Mouse (Mus musculus): ENCODE data around the gene Gas7.

DNA sequence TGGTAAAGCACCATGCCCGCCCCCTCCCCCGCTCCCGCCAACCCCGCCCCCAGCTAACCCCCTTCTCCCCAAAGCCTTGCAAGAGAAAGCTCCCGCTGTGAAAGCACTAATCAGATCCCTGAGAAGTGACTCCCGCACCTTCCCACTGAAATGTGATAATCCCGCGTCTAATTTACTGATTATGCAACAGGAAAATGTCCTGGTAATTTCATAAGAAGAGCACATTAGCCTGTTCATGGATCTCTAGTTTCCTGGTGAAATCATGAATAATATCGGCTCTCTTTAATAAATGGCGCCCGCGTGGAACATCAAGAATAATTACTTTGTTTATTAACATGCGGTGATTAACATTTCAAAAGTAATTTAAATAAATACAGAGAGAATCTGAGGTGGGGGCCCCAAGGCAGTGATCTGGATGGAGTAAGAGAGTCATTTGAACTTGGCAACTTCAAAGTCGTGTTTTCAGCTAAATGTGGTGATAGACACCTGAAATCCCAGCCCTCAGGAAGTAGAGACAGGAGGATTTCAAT is 24.1 kb upstream of the Gas7 start:
- TF ChIP-seq CTCF (IDR thresholded peaks at IDR 0.05; ENCODE audit: insufficient read depth, low read length), result no peak
- no peak for TF ChIP-seq POLR2A (IDR thresholded peaks at IDR 0.05; ENCODE audit: borderline replicate concordance, extremely low read depth, low read depth, low read length)

Data from lung, adult 2 months (tissue).